Mouse (Mus musculus): ENCODE data around the gene Rpl10. TPM values are rescaled to one million over a fixed set of nuclear protein-coding genes. Genes with fewer than 3 reads are reported as not detected.

Rpl10 gene
- total and polyA plus RNA-seq, 3 experiments = 459 to 3,697 (median 3,137) TPM

GRCm38 (mm10) chrX:74254153-74254887 is 16.3 kb upstream of the Rpl10 start, which contains the start of gene Emd:
Gene Emd, plus strand, starts transcription at chrX:74254687.
- TF ChIP-seq RCOR1 (conservative IDR thresholded peaks at IDR 0.05; ENCODE audit: low read depth, low read length) (no peak), MEF2A (IDR thresholded peaks at IDR 0.05; ENCODE audit: borderline replicate concordance, low read depth, low read length) (no peak), NRF1 (IDR thresholded peaks at IDR 0.05; ENCODE audit: low read depth, low read length) (peak; percentile 80), GABPA (IDR thresholded peaks at IDR 0.05; ENCODE audit: insufficient replicate concordance, low read depth, low read length) (peak; percentile 61), UBTF (IDR thresholded peaks at IDR 0.05; ENCODE audit: low read depth, low read length) (no peak), HCFC1 (IDR thresholded peaks at IDR 0.05; ENCODE audit: low read depth, low read length) (peak; percentile 39; the same call in 1 of the 2 replicates), POLR2A (IDR thresholded peaks at IDR 0.05; ENCODE audit: low read depth, low read length) (peak; percentile 75), ELF1 (IDR thresholded peaks at IDR 0.05; ENCODE audit: low read depth, low read length) (no peak), CHD1 (IDR thresholded peaks at IDR 0.05; ENCODE audit: low read depth, low read length) (no peak), CTCF (conservative IDR thresholded peaks at IDR 0.05 in 1 of 2, IDR thresholded peaks at IDR 0.05 in 1 of 2; ENCODE audit: low read depth in 2 of 2, low read length in 2 of 2) (no peak), ETS1 (conservative IDR thresholded peaks at IDR 0.05; ENCODE audit: low read depth, low read length) (peak; percentile 8; the same call in 1 of the 2 replicates), USF2 (conservative IDR thresholded peaks at IDR 0.05; ENCODE audit: low read depth, low read length) (no peak), PAX5 (IDR thresholded peaks at IDR 0.05; ENCODE audit: low read length) (no peak), BHLHE40 (IDR thresholded peaks at IDR 0.05; ENCODE audit: low read depth, low read length) (peak; percentile 70), CHD2 (IDR thresholded peaks at IDR 0.05; ENCODE audit: low read length) (no peak), IRF4 (IDR thresholded peaks at IDR 0.05; ENCODE audit: low read depth, low read length) (0 out of 2 replicates have a peak, but pooled peaks have one; percentile 5), TCF12 (IDR thresholded peaks at IDR 0.05; ENCODE audit: low read depth, low read length) (peak; percentile 62; the same call in 1 of the 2 replicates), ZNF384 (IDR thresholded peaks at IDR 0.05; ENCODE audit: low read depth, low read length) (no peak), NELFE (IDR thresholded peaks at IDR 0.05; ENCODE audit: low read depth, low read length) (peak; percentile 69), RAD21 (IDR thresholded peaks at IDR 0.05; ENCODE audit: low read depth, low read length) (no peak), JUND (conservative IDR thresholded peaks at IDR 0.05; ENCODE audit: low read depth, low read length) (no peak), ZC3H11A (IDR thresholded peaks at IDR 0.05; ENCODE audit: low read depth, low read length) (no peak), MYC (IDR thresholded peaks at IDR 0.05; ENCODE audit: low read depth, low read length) (no peak), MXI1 (IDR thresholded peaks at IDR 0.05; ENCODE audit: low read depth, low read length) (no peak), KAT2A (IDR thresholded peaks at IDR 0.05; ENCODE audit: insufficient replicate concordance, low read length) (no peak), EP300 (IDR thresholded peaks at IDR 0.05; ENCODE audit: low read length) (no peak), POLR2AphosphoS2 (IDR thresholded peaks at IDR 0.05; ENCODE audit: low read depth, low read length) (no peak), MAX (IDR thresholded peaks at IDR 0.05; ENCODE audit: low read length) (no peak), MAZ (IDR thresholded peaks at IDR 0.05; ENCODE audit: low read depth, low read length) (no peak), SMC3 (IDR thresholded peaks at IDR 0.05; ENCODE audit: low read depth, low read length) (no peak), USF1 (IDR thresholded peaks at IDR 0.05; ENCODE audit: low read depth, low read length) (no peak), ZKSCAN1 (IDR thresholded peaks at IDR 0.05; ENCODE audit: borderline replicate concordance, low read depth, low read length) (no peak), SIN3A (IDR thresholded peaks at IDR 0.05; ENCODE audit: low read length) (no peak), JUN (IDR thresholded peaks at IDR 0.05; ENCODE audit: insufficient read depth, low read depth, low read length) (no peak), E2F4 (IDR thresholded peaks at IDR 0.05; ENCODE audit: insufficient replicate concordance, low read depth, low read length) (no peak), MAFK (IDR thresholded peaks at IDR 0.05; ENCODE audit: insufficient replicate concordance, low read length) (no peak), TBP (conservative IDR thresholded peaks at IDR 0.05; ENCODE audit: low read depth, low read length) (peak; percentile 26; the same call in 1 of the 2 replicates), ZMIZ1 (IDR thresholded peaks at IDR 0.05; ENCODE audit: low read depth, low read length) (peak; percentile 78; the same call in 1 of the 2 replicates)

More at GRCm38 (mm10) chrX:74254153-74254887, 16.3 kb upstream of the Rpl10 start, which contains the start of gene Emd:
- peak; percentile 93 for DNase-seq (ENCODE audit: extremely low read depth)
- Histone ChIP-seq H3K27ac (ENCODE audit: insufficient read depth, low read depth) (peak within 1 kb of the TSS; percentile 78), H3K27me3 (replicated peaks) (no peaks in the 10 kb centered on the region), H3K79me2 (replicated peaks; ENCODE audit: control insufficient read depth, extremely low read depth, insufficient read depth, poor library complexity, severe bottlenecking) (peaks cover 10% of the 10 kb centered on the region; the same call in 1 of the 2 replicates), H3K9me3 (replicated peaks; ENCODE audit: low read length) (no peaks in the 10 kb centered on the region), H3K4me2 (ENCODE audit: insufficient read depth, low read depth, poor library complexity, severe bottlenecking) (peak within 1 kb of the TSS; percentile 87), H3K36me3 (replicated peaks in 1 of 2; ENCODE audit: control insufficient read depth in 1 of 2, insufficient read depth in 1 of 2, low read length in 1 of 2) (peaks cover 18 to 26% of the 10 kb centered on the region in 2 experiments), H3K4me1 (ENCODE audit: control insufficient read depth in 1 of 2, insufficient read depth in 2 of 2) (peaks cover 2 to 9% of the 10 kb centered on the region in 2 experiments; a peak in 3 of 4 replicates), H3K9ac (ENCODE audit: insufficient read depth, low read depth) (peak within 1 kb of the TSS; percentile 62), H3K4me3 (replicated peaks in 1 of 3; ENCODE audit: low read depth in 2 of 3, low read length in 2 of 3, poor library complexity in 1 of 3) (peak within 1 kb of the TSS; percentile 50 to 78 (median 72))
- dilution Hi-C loops (cut with MboI; ENCODE audit: extremely low pct_ligation_motif_present, extremely low pct_unique_long_range_greater_than_20kb, low sequenced_read_pairs) = no loop called here
- in situ Hi-C loops (cut with MboI; ENCODE audit: low pct_ligation_motif_present, low pct_unique_long_range_greater_than_20kb, low sequenced_read_pairs) = no loop called here

Measured in CH12.LX (cell line).